Mouse (Mus musculus) gastrocnemius, postnatal 25 days (tissue): Measurements from ENCODE around the gene Ccdc87. TPM values are rescaled to one million over a fixed set of nuclear protein-coding genes. Genes with fewer than 3 reads are reported as not detected.
A peak's percentile ranks its signal among the peaks of the same experiment; 100 is the strongest.
"Not testable (repeated sequence)": the region's sequence is repeated elsewhere in the genome, so short reads cannot be mapped to it uniquely, and the experiment has no call there.

Source experiments
- DNase-seq: peaks from one replicate; pipeline ENCODE4 v3.0.0; 2022
- total RNA-seq, 2 experiments: library from RNA; stranded (reverse); gene quantifications; 1 replicate in 1 of 2; 2 replicates in 1 of 2; pipeline ENCODE4 v1.2.3; 2021

The Ccdc87 gene
- total RNA-seq, 2 experiments from 2014 or later = not detected

GRCm38 (mm10) chr19:4838526-4839140 lies 533 bp upstream of the Ccdc87 start:
- DNase-seq = no peak

DNA sequence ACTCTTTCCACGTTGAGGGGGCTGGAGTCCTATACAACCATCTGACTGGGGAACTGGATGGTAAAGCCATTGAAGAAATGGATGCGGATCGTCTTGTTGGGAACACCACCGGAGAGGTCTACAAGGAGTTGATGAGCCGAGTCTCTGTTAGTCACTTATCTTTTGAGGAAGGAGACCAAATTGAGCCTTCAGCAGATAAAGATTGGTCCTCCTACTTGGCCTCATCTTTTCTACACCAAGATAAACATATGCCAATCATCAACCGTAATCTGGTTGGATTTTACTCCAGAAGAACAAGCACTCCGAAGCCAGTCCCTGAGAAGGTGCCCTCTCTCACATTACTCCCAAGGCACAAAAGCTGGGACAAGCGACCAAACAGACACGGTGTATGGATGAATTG lies 1.7 kb downstream of the Ccdc87 start:
- no peak for DNase-seq

DNA sequence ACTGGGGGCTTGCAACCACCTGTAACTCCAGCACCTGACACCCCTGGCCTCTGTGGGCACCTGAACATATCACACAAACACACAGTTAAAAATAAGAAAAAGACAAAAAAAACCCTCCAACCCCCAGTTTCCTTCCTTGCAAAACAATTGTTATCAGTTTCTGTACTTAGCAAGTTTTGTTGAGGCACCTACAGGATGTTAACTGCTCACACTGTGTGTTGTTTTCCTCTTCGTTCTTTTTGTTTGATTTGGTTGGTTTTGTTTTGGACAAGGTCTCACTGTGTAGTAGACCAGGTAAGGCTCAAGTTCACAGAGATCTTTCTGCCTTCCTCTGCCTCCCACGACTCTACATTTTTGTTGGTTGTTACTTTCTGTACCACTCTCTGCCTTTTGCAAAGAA lies 3.4 kb downstream of the Ccdc87 start:
- DNase-seq = no peak

DNA sequence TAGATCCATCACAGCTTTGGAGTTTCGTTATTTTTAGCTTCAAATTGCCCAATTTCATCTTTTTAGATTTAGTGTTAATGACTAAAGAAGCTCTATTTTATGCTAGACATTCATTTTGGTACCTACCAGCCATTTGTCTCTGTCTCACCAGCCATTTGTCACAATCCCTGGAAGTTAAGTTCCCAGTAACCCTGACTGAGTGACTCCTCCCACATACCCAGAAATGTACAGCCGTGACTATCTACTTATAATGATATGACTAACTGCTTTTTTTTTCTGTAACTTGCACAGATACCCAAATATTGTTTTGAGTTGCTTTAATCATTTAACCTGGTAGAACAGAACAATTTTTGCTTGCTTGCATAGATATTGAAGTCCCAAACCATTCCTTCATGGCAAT lies 6.7 kb downstream of the Ccdc87 start:
- no peak for DNase-seq

- DNase-seq = no peak
Observed at GRCm38 (mm10) chr19:4847490-4847889, 8.3 kb downstream of the Ccdc87 start.

DNA sequence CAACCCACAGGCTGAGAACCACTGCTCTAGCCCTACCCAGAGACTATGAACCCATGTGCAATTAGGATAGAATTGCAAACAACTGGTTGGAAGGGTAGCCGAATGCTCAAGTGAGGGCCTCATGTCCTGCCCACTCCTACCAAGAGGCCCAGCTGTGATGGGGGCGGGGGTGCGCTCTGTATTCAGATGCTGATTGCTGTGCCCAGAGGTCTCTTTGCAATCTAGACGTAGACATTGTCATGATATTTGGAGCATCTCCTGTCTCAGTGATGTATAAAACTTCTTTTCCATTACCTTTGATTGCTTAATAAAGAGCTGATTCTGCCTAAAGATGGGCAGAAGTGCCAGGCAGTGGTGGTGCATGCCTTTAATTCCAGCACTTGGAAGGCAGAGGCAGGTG lies 10.6 kb downstream of the Ccdc87 start:
- DNase-seq = no peak

GRCm38 (mm10) chr19:4850281-4850680 lies 11.1 kb downstream of the Ccdc87 start:
- DNase-seq = no peak

- peak; percentile 93 for DNase-seq
Observed at GRCm38 (mm10) chr19:4854552-4855469, 15.6 kb downstream of the Ccdc87 start, which contains the start of gene Ctsf. Gene Ctsf, plus strand, starts transcription at chr19:4855130.

DNA sequence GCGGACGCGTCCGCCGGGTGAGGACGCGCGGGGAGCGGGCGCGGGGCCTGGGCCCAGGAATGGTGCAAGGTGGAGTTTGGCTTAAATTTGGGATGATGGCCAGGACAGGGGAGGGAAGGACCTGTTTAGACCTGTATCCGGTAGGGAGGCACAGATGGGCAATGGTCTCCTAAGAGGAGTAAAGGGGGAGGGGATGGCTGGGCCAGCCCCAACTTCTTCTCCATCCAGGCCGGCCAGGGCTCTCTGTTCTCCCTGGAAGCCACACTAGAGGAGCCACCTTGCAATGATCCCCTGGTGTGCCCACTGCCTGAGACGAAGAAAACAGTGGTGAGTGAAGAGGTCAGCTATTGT lies 16.3 kb downstream of the Ccdc87 start:
- no peak for DNase-seq

GRCm38 (mm10) chr19:4855951-4856350 lies 16.8 kb downstream of the Ccdc87 start:
- DNase-seq = no peak

DNA sequence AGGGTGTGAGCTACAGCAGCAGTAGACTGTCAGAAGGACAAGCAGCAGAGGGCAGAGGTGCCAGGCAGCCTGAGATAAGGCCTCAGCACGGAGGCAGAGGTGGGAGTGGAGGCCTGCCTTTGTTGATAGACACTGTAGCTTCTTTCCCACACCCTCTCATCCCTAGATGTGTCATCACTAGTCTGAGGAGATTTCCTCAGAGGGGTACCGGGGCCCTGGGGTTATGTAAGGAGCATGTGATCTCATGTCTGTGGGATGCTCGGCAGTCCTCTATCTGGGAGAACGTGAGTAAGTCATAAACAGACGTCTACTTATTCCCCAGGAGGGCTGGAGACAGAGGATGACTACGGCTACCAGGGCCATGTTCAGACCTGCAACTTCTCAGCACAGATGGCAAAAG lies 19.9 kb downstream of the Ccdc87 start:
- no peak for DNase-seq

DNA sequence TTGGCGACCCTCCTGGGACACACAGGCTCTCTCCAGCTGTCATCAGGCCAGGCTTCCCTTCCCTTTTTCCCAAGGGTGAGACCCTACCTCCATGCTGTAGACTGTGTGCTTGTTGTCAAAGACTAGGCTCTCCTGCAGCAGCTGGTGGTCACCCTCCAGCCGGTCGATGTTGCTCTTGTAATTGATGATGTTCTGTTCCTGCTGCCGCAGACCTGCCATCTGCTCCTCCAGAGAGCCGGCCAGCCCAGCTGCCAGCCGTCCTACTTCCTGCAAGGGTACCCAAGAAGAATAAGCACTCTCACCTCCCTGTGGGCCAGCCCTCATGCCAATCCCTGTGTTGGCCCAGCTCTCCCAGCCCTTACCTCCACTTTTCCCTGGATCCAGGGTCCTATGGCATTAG lies 23.9 kb downstream of the Ccdc87 start:
- no peak for DNase-seq

DNA sequence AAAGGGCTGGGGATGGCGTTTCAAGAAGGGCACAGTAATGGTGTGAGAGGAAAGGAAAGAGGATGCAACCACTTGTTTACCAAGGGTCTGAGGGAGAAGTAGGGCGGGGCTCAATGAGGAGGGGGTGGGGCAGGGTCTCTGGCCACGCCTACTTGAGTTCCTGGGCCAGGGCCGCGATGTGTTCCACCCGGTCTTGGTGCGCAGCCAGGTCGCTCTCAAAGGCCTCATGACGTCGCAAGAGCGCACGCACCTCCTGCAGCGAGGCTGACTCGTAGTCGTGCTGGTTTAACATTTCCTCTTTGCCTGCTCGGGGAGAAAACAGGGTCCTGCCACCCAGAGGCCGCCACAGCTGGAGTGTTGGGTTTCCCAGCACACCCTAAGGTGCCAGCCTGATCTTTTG lies 26.0 kb downstream of the Ccdc87 start:
- DNase-seq = no peak

GRCm38 (mm10) chr19:4874613-4875012 lies 35.4 kb downstream of the Ccdc87 start:
- DNase-seq = not testable (repeated sequence)

GRCm38 (mm10) chr19:4876241-4876640 lies 37.1 kb downstream of the Ccdc87 start:
- peak; percentile 66 for DNase-seq

- peak; percentile 78 for DNase-seq
Observed at GRCm38 (mm10) chr19:4876755-4877154, 37.6 kb downstream of the Ccdc87 start.

DNA sequence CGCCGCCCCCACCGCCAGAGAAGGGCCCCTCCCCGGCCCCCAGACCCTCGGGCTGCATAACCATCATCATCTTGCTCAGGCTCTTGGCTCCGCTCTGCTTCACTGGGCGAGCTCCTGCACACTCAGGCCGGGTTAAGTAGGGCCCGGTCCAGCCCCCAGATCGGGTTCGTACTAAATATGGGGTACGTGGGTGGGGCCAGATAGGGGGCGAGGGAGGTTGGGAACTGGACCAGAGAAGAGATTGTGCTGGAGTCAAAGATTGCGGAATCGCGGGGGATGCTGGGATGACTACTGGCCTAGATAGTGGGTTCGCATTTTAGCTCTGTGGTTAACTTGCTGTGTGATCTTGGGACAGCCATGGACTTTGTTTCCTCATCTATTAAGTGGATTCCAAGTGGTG lies 38.6 kb downstream of the Ccdc87 start, which contains the start of gene Actn3:
Gene Actn3, minus strand, starts transcription at position 125 of the 400 bp plus-strand sequence.
- DNase-seq = peak; percentile 83

DNA sequence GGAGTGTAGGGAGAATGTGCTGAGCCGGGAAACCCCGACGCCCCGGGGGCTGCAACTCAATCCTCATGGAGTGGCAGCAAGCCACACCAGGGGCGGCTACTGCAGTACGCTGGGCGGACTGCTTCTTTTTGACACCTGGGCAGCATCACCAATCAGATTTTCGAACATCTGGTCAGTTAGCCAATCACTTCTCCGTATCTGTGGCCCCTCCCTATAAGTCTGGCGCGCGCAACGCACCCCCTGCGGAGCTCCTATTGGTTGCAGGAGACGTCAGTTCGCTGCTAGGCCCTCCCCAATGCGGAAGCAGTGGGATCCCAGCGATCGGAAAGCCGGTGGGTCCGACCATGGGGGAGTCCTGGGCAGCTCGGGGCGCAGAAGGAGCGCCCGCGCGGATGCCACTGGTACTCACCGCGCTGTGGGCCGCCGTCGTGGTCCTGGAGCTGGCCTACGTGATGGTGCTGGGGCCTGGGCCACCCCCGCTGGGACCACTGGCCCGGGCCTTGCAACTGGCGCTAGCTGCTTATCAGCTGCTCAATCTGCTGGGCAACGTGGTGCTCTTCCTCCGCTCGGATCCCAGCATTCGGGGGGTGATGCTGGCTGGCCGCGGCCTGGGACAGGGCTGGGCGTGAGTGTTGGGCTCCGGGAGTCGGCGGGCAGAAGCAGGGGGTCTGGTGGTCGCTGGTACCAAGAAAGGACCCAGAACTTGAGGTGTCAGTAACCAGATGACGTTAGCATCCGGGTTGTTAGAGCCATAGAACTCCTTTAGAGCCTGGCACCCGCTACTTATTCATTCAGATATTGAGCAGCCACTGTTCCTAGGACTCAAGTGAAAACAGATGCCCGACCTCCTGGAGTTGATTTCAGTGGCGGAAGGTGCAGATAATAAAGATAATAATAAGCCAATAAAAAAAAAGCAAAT lies 39.5 kb downstream of the Ccdc87 start, which contains the start of gene Zdhhc24:
Gene Zdhhc24, plus strand, starts transcription at position 264 of the 919 bp plus-strand sequence.
- peak; percentile 95 for DNase-seq

- no peak for DNase-seq
Observed at GRCm38 (mm10) chr19:4879324-4879703, 40.1 kb downstream of the Ccdc87 start.

- no peak for DNase-seq
Observed at GRCm38 (mm10) chr19:4883961-4884360, 44.8 kb downstream of the Ccdc87 start.

DNA sequence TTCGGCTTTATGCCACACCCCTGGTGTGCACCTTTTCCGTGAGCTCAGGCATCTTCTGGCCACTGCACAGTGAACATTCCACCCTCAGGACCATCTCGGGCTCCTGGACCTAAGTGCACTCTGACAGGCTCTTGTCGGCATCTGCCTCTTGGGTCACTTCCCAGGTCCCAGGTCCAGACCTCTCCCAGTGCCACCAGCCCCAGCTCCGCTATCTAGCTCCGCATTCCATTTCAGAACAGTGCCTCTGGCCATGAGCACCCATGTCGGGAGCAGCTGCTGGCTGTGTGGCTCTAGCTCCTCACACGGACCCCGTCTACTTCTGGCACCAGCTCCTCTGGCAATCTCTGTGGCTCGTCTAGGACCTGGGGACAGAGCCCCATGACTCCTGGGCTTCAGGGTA lies 50.6 kb downstream of the Ccdc87 start:
- DNase-seq = no peak

GRCm38 (mm10) chr19:4891798-4892197 lies 52.6 kb downstream of the Ccdc87 start:
- no peak for DNase-seq
